Mouse (Mus musculus) gastrocnemius, adult 18-20 months (tissue): Measurements from ENCODE around the gene Ferd3l. TPM values are rescaled to one million over a fixed set of nuclear protein-coding genes. Genes with fewer than 3 reads are reported as not detected.

Experiments
- DNase-seq: peaks from one replicate; pipeline ENCODE4 v3.0.0; 2021; ENCODE audit warnings: low spot score
- long read RNA-seq, 2 experiments: library from polyadenylated mRNA; stranded (forward); transcript quantifications; one replicate each; pipeline ENCODE4 v2.0.0; 2021
- total RNA-seq, 2 experiments: library from RNA; stranded (reverse); gene quantifications; 2 replicates each; pipeline ENCODE4 v1.2.3; 2021

Gene Ferd3l
- not detected for total RNA-seq
- long read RNA-seq, experiment 1 = 0 reads
- long read RNA-seq, experiment 2 = 0 reads

- no peak for DNase-seq
These were observed at the start of gene Ferd3l for GRCm38 (mm10) chr12:33928331-33929192. Gene Ferd3l (plus strand): TSS chr12:33928425.

- no peak for DNase-seq
These were observed 34.3 kb upstream of the Ferd3l start for GRCm38 (mm10) chr12:33893956-33894355.

GRCm38 (mm10) chr12:33894621-33895020 lies 33.6 kb upstream of the Ferd3l start:
- DNase-seq = no peak

- no peak for DNase-seq
These were observed 1.5 kb upstream of the Ferd3l start for GRCm38 (mm10) chr12:33926751-33927150.

- DNase-seq = no peak
These were observed 709 bp upstream of the Ferd3l start for GRCm38 (mm10) chr12:33927334-33928098.

GRCm38 (mm10) chr12:33952843-33953242 lies 24.6 kb downstream of the Ferd3l start:
- DNase-seq = no peak

GRCm38 (mm10) chr12:33954931-33955565 lies 26.8 kb downstream of the Ferd3l start:
- DNase-seq = no peak

GRCm38 (mm10) chr12:33955606-33956295 lies 27.5 kb downstream of the Ferd3l start:
- no peak for DNase-seq

GRCm38 (mm10) chr12:33956576-33957399 lies 28.6 kb downstream of the Ferd3l start:
- DNase-seq = no peak

GRCm38 (mm10) chr12:33957400-33958240 lies 29.4 kb downstream of the Ferd3l start, which contains the start of gene Twist1:
Gene Twist1 (plus strand): TSS chr12:33957671.
- DNase-seq = peak; percentile 46

- DNase-seq = no peak
These were observed 30.3 kb downstream of the Ferd3l start for GRCm38 (mm10) chr12:33958241-33959194.

- DNase-seq = no peak
These were observed 31.0 kb downstream of the Ferd3l start for GRCm38 (mm10) chr12:33959206-33959605.

- DNase-seq = no peak
These were observed 31.6 kb downstream of the Ferd3l start for GRCm38 (mm10) chr12:33959846-33960245.

- DNase-seq = no peak
These were observed 32.8 kb downstream of the Ferd3l start for GRCm38 (mm10) chr12:33961013-33961412.

- no peak for DNase-seq
These were observed 34.0 kb downstream of the Ferd3l start for GRCm38 (mm10) chr12:33962118-33962772.

GRCm38 (mm10) chr12:33962773-33963130 lies 34.5 kb downstream of the Ferd3l start:
- no peak for DNase-seq

- DNase-seq = no peak
These were observed 35.6 kb downstream of the Ferd3l start for GRCm38 (mm10) chr12:33963671-33964369.
